Mouse (Mus musculus): ENCODE data around the gene Col12a1. TPM values are rescaled to one million over a fixed set of nuclear protein-coding genes. Genes with fewer than 3 reads are reported as not detected.

Col12a1 gene
- polyA plus RNA-seq (2014; fragmentation: Nextera tagmentation; extraction: Ambion mirVana): 12.1 and 12.5 TPM in 2 replicates

- peak within 1 kb of the TSS; percentile 87 for H3K4me2 ChIP-seq (ENCODE audit: low read depth, low read length, severe bottlenecking)
- H3K36me3 ChIP-seq (ENCODE audit: control insufficient read depth, insufficient read depth, low read length): no peaks in the 10 kb centered on the region
- WGBS: 0% methylated on average over 63 of the region's 64 CpGs
- ATAC-seq (replicated peaks; ENCODE audit: low FRiP score) (peak; percentile 59), DNase-seq (ENCODE audit: low spot score) (peak; percentile 83)
- H3K27ac ChIP-seq (ENCODE audit: low read depth, low read length): no peak within 1 kb of the TSS
- peaks cover 22% of the 10 kb centered on the region for H3K4me1 ChIP-seq (replicated peaks; ENCODE audit: control insufficient read depth, insufficient read depth, low read length)
- no peaks in the 10 kb centered on the region for H3K9me3 ChIP-seq (ENCODE audit: control insufficient read depth, low read length)
- peak within 1 kb of the TSS; percentile 58 for H3K9ac ChIP-seq (ENCODE audit: low read length)
- peaks cover 32% of the 10 kb centered on the region for H3K27me3 ChIP-seq (ENCODE audit: control insufficient read depth, insufficient read depth, low read length)
- peak within 1 kb of the TSS; percentile 50 for H3K4me3 ChIP-seq (ENCODE audit: low read depth, low read length)
These were observed at the start of gene Col12a1 for GRCm38 (mm10) chr9:79718481-79719370. Gene Col12a1, minus strand, starts transcription at chr9:79718831.

- Histone ChIP-seq H3K36me3 (ENCODE audit: control insufficient read depth, insufficient read depth, low read length) (no peaks in the 10 kb centered on the region), H3K27me3 (ENCODE audit: control insufficient read depth, insufficient read depth, low read length) (no peaks in the 10 kb centered on the region), H3K4me2 (ENCODE audit: low read depth, low read length, severe bottlenecking) (no peak overlapping the region), H3K4me3 (ENCODE audit: low read depth, low read length) (no peak overlapping the region), H3K9me3 (ENCODE audit: control insufficient read depth, low read length) (no peaks in the 10 kb centered on the region), H3K9ac (ENCODE audit: low read length) (no peak overlapping the region), H3K27ac (ENCODE audit: low read depth, low read length) (no peak overlapping the region), H3K4me1 (replicated peaks; ENCODE audit: control insufficient read depth, insufficient read depth, low read length) (no peaks in the 10 kb centered on the region)
- DNase-seq (ENCODE audit: low spot score): no peak
- 93% methylated on average over 5 of the region's 5 CpGs for WGBS
- no peak for ATAC-seq (replicated peaks; ENCODE audit: low FRiP score)
These were observed 48.4 kb upstream of the Col12a1 start for GRCm38 (mm10) chr9:79766991-79767545.

GRCm38 (mm10) chr9:79765329-79765728 is 46.7 kb upstream of the Col12a1 start:
- 89% methylated on average over 4 of the region's 4 CpGs for WGBS
- ATAC-seq (replicated peaks; ENCODE audit: low FRiP score) (no peak), DNase-seq (ENCODE audit: low spot score) (no peak)
- H3K27ac ChIP-seq (ENCODE audit: low read depth, low read length): no peak overlapping the region
- H3K4me3 ChIP-seq (ENCODE audit: low read depth, low read length): no peak overlapping the region
- H3K4me1 ChIP-seq (replicated peaks; ENCODE audit: control insufficient read depth, insufficient read depth, low read length): no peaks in the 10 kb centered on the region
- no peaks in the 10 kb centered on the region for H3K36me3 ChIP-seq (ENCODE audit: control insufficient read depth, insufficient read depth, low read length)
- H3K9me3 ChIP-seq (ENCODE audit: control insufficient read depth, low read length): no peaks in the 10 kb centered on the region
- H3K27me3 ChIP-seq (ENCODE audit: control insufficient read depth, insufficient read depth, low read length): no peaks in the 10 kb centered on the region
- no peak overlapping the region for H3K4me2 ChIP-seq (ENCODE audit: low read depth, low read length, severe bottlenecking)
- H3K9ac ChIP-seq (ENCODE audit: low read length): no peak overlapping the region

- DNase-seq (ENCODE audit: low spot score): no peak
- no peaks in the 10 kb centered on the region for H3K36me3 ChIP-seq (ENCODE audit: control insufficient read depth, insufficient read depth, low read length)
- no peak overlapping the region for H3K4me2 ChIP-seq (ENCODE audit: low read depth, low read length, severe bottlenecking)
- no peak overlapping the region for H3K4me3 ChIP-seq (ENCODE audit: low read depth, low read length)
- H3K4me1 ChIP-seq (replicated peaks; ENCODE audit: control insufficient read depth, insufficient read depth, low read length): no peaks in the 10 kb centered on the region
- 82% methylated on average over 6 of the region's 6 CpGs for WGBS
- no peak for ATAC-seq (replicated peaks; ENCODE audit: low FRiP score)
- no peaks in the 10 kb centered on the region for H3K9me3 ChIP-seq (ENCODE audit: control insufficient read depth, low read length)
- no peaks in the 10 kb centered on the region for H3K27me3 ChIP-seq (ENCODE audit: control insufficient read depth, insufficient read depth, low read length)
- H3K9ac ChIP-seq (ENCODE audit: low read length): no peak overlapping the region
- H3K27ac ChIP-seq (ENCODE audit: low read depth, low read length): no peak overlapping the region
These were observed 43.9 kb upstream of the Col12a1 start for GRCm38 (mm10) chr9:79762519-79762918.

GRCm38 (mm10) chr9:79760076-79760475 is 41.4 kb upstream of the Col12a1 start:
- peak; percentile 58 for DNase-seq (ENCODE audit: low spot score)
- 9% methylated on average over 14 of the region's 14 CpGs for WGBS

GRCm38 (mm10) chr9:79759385-79760005 is 40.9 kb upstream of the Col12a1 start, which contains the start of gene Cox7a2:
Gene Cox7a2, minus strand, starts transcription at chr9:79759878.
- Histone ChIP-seq H3K9ac (ENCODE audit: low read length) (peak within 1 kb of the TSS; percentile 81), H3K4me2 (ENCODE audit: low read depth, low read length, severe bottlenecking) (peak within 1 kb of the TSS; percentile 73), H3K4me1 (replicated peaks; ENCODE audit: control insufficient read depth, insufficient read depth, low read length) (no peaks in the 10 kb centered on the region), H3K36me3 (ENCODE audit: control insufficient read depth, insufficient read depth, low read length) (no peaks in the 10 kb centered on the region; the same call in 1 of the 2 replicates), H3K27ac (ENCODE audit: low read depth, low read length) (peak within 1 kb of the TSS; percentile 43), H3K9me3 (ENCODE audit: control insufficient read depth, low read length) (no peaks in the 10 kb centered on the region), H3K27me3 (ENCODE audit: control insufficient read depth, insufficient read depth, low read length) (no peaks in the 10 kb centered on the region), H3K4me3 (ENCODE audit: low read depth, low read length) (peak within 1 kb of the TSS; percentile 83)
- DNase-seq (ENCODE audit: low spot score) (peak; percentile 97), ATAC-seq (replicated peaks; ENCODE audit: low FRiP score) (peak; percentile 99)
- under 1% methylated on average over 47 of the region's 49 CpGs for WGBS

More at GRCm38 (mm10) chr9:79760076-79760475, 41.4 kb upstream of the Col12a1 start:
- Histone ChIP-seq H3K36me3 (ENCODE audit: control insufficient read depth, insufficient read depth, low read length) (no peaks in the 10 kb centered on the region; the same call in 1 of the 2 replicates), H3K9ac (ENCODE audit: low read length) (peak overlapping the region; percentile 71), H3K4me2 (ENCODE audit: low read depth, low read length, severe bottlenecking) (peak overlapping the region; percentile 73), H3K4me3 (ENCODE audit: low read depth, low read length) (peak overlapping the region; percentile 83), H3K27ac (ENCODE audit: low read depth, low read length) (peak overlapping the region; percentile 43), H3K9me3 (ENCODE audit: control insufficient read depth, low read length) (no peaks in the 10 kb centered on the region), H3K27me3 (ENCODE audit: control insufficient read depth, insufficient read depth, low read length) (no peaks in the 10 kb centered on the region), H3K4me1 (replicated peaks; ENCODE audit: control insufficient read depth, insufficient read depth, low read length) (no peaks in the 10 kb centered on the region)
- peak; percentile 47; the same call in 1 of the 2 replicates for ATAC-seq (replicated peaks; ENCODE audit: low FRiP score)

- H3K4me3 ChIP-seq (ENCODE audit: low read depth, low read length): no peak overlapping the region
- 95% methylated on average over 4 of the region's 4 CpGs for WGBS
- no peak for ATAC-seq (replicated peaks; ENCODE audit: low FRiP score)
- no peak for DNase-seq (ENCODE audit: low spot score)
- no peaks in the 10 kb centered on the region for H3K27me3 ChIP-seq (ENCODE audit: control insufficient read depth, insufficient read depth, low read length)
- no peak overlapping the region for H3K4me2 ChIP-seq (ENCODE audit: low read depth, low read length, severe bottlenecking)
- no peaks in the 10 kb centered on the region for H3K9me3 ChIP-seq (ENCODE audit: control insufficient read depth, low read length)
- H3K9ac ChIP-seq (ENCODE audit: low read length): no peak overlapping the region
- no peak overlapping the region for H3K27ac ChIP-seq (ENCODE audit: low read depth, low read length)
- no peaks in the 10 kb centered on the region; the same call in 1 of the 2 replicates for H3K36me3 ChIP-seq (ENCODE audit: control insufficient read depth, insufficient read depth, low read length)
- no peaks in the 10 kb centered on the region for H3K4me1 ChIP-seq (replicated peaks; ENCODE audit: control insufficient read depth, insufficient read depth, low read length)
These were observed 36.7 kb upstream of the Col12a1 start for GRCm38 (mm10) chr9:79755311-79755710.

- WGBS: 86% methylated on average over 8 of the region's 8 CpGs
- Histone ChIP-seq H3K9ac (ENCODE audit: low read length) (no peak overlapping the region), H3K4me1 (replicated peaks; ENCODE audit: control insufficient read depth, insufficient read depth, low read length) (no peaks in the 10 kb centered on the region), H3K36me3 (ENCODE audit: control insufficient read depth, insufficient read depth, low read length) (no peaks in the 10 kb centered on the region; the same call in 1 of the 2 replicates), H3K4me3 (ENCODE audit: low read depth, low read length) (no peak overlapping the region), H3K9me3 (ENCODE audit: control insufficient read depth, low read length) (no peaks in the 10 kb centered on the region), H3K27ac (ENCODE audit: low read depth, low read length) (no peak overlapping the region), H3K27me3 (ENCODE audit: control insufficient read depth, insufficient read depth, low read length) (no peaks in the 10 kb centered on the region), H3K4me2 (ENCODE audit: low read depth, low read length, severe bottlenecking) (no peak overlapping the region)
- no peak for ATAC-seq (replicated peaks; ENCODE audit: low FRiP score)
- no peak for DNase-seq (ENCODE audit: low spot score)
These were observed 33.2 kb upstream of the Col12a1 start for GRCm38 (mm10) chr9:79751846-79752245.
